Mouse (Mus musculus) heart, postnatal 0 days (tissue): Measurements from ENCODE around the gene Tshz2. TPM values are rescaled to one million over a fixed set of nuclear protein-coding genes. Genes with fewer than 3 reads are reported as not detected.

Experiments used
- ATAC-seq: fragments of 200-750 bp; cut with Nextera tagmentation; 2 replicates; pipeline ENCODE4 v1.8.0; 2017; ENCODE audit warnings: low read depth, moderate number of reproducible peaks, moderate library complexity; ENCODE audit not compliant: insufficient read depth
- DNase-seq: peaks from one replicate; pipeline ENCODE4 v3.0.0-alpha.2; 2016; ENCODE audit warnings: low spot score
- H3K27ac ChIP-seq: fragments of 300-500 bp; sonication (generic); 2 replicates; pipeline ENCODE4 v1.5.1; 2014; ENCODE audit warnings: low read depth, mild to moderate bottlenecking
- H3K27me3 ChIP-seq: fragments of 300-500 bp; sonication (generic); 2 replicates; pipeline ENCODE4 v1.6.1; 2014; ENCODE audit warnings: low read length, mixed read lengths; ENCODE audit not compliant: control insufficient read depth, insufficient read depth
- H3K36me3 ChIP-seq: fragments of 300-500 bp; sonication (generic); replicated peaks from 2 replicates; pipeline ENCODE4 v1.6.1; 2014; ENCODE audit warnings: low read length, mixed read lengths; ENCODE audit not compliant: control insufficient read depth, insufficient read depth
- H3K4me1 ChIP-seq: fragments of 300-500 bp; sonication (generic); 2 replicates; pipeline ENCODE4 v1.6.1; 2014; ENCODE audit warnings: antibody characterized with exemption; ENCODE audit not compliant: control insufficient read depth, insufficient read depth
- H3K4me2 ChIP-seq: fragments of 300-500 bp; sonication (generic); 2 replicates; pipeline ENCODE4 v1.6.1; 2014; ENCODE audit warnings: low read depth, mild to moderate bottlenecking, low read length, moderate library complexity
- H3K4me3 ChIP-seq: fragments of 300-500 bp; sonication (generic); 2 replicates; pipeline ENCODE4 v1.5.1; 2014; ENCODE audit warnings: low read depth, low read length
- H3K9ac ChIP-seq: fragments of 300-500 bp; sonication (generic); replicated peaks from 2 replicates; pipeline ENCODE4 v1.6.1; 2014; ENCODE audit warnings: low read depth, low read length, mixed read lengths
- H3K9me3 ChIP-seq: fragments of 300-500 bp; sonication (generic); replicated peaks from 2 replicates; pipeline ENCODE4 v1.6.1; 2016; ENCODE audit warnings: low read length; ENCODE audit not compliant: control insufficient read depth
- CTCF ChIP-seq: IDR thresholded peaks from 2 replicates; pipeline ENCODE4 v1.5.1; 2016; ENCODE audit warnings: antibody characterized with exemption, control low read depth, low read depth
- EP300 ChIP-seq: IDR thresholded peaks from 2 replicates; pipeline ENCODE4 v1.6.1; 2016; ENCODE audit warnings: antibody characterized with exemption, low read depth
- WGBS: fragments of 180-500 bp; shearing (Covaris S2); extraction: QIAGEN DNeasy Blood & Tissue Kit; methylation state at CpG from one replicate; pipeline ENCODE4 v1.1.7; 2014; 5-methylcytosine and 5-hydroxymethylcytosine counted together
- polyA plus RNA-seq: library from polyadenylated mRNA; unstranded; fragments of >200 nt; fragmentation: Nextera tagmentation; extraction: Ambion mirVana; gene quantifications from 2 replicates; pipeline ENCODE4 v1.2.1, GENCODE M21; 2015
- total RNA-seq: library from RNA; depleted of rRNA; stranded (reverse); fragments of >200 nt; gene quantifications from 2 replicates; pipeline ENCODE4 v1.2.3, GENCODE M21; 2014; ENCODE audit warnings: low replicate concordance

The Tshz2 gene
- total and polyA plus RNA-seq, 2 experiments from 2014 or later, result 2.8 to 7.8 TPM

GRCm38 (mm10) chr2:170006829-170007228 is 374.0 kb downstream of the Tshz2 start:
- H3K27ac ChIP-seq, result no peak overlapping the region
- ATAC-seq (no peak), DNase-seq (no peak)
- no peaks in the 10 kb centered on the region for H3K4me1 ChIP-seq
- H3K36me3 ChIP-seq, result no peaks in the 10 kb centered on the region
- H3K9ac ChIP-seq, result no peak overlapping the region
- TF ChIP-seq CTCF, result no peak
- no peak for TF ChIP-seq EP300
- no peaks in the 10 kb centered on the region for H3K27me3 ChIP-seq
- H3K9me3 ChIP-seq, result no peaks in the 10 kb centered on the region
- H3K4me3 ChIP-seq, result no peak overlapping the region
- 75% methylated on average over 8 of the region's 8 CpGs for WGBS
- H3K4me2 ChIP-seq, result no peak overlapping the region

GRCm38 (mm10) chr2:170007426-170007958 is 374.7 kb downstream of the Tshz2 start:
- Histone ChIP-seq H3K9me3 (no peaks in the 10 kb centered on the region), H3K27me3 (no peaks in the 10 kb centered on the region), H3K27ac (no peak overlapping the region), H3K36me3 (no peaks in the 10 kb centered on the region), H3K4me3 (no peak overlapping the region), H3K9ac (no peak overlapping the region), H3K4me1 (no peaks in the 10 kb centered on the region), H3K4me2 (no peak overlapping the region)
- 77% methylated on average over 6 of the region's 6 CpGs for WGBS
- DNase-seq (no peak), ATAC-seq (no peak)
- no peak for TF ChIP-seq CTCF
- TF ChIP-seq EP300, result no peak

GRCm38 (mm10) chr2:170009729-170010128 is 376.9 kb downstream of the Tshz2 start:
- 73% methylated on average over 11 of the region's 11 CpGs for WGBS
- Histone ChIP-seq H3K9me3 (no peaks in the 10 kb centered on the region), H3K27ac (no peak overlapping the region), H3K36me3 (no peaks in the 10 kb centered on the region), H3K4me3 (no peak overlapping the region), H3K4me2 (no peak overlapping the region), H3K4me1 (no peaks in the 10 kb centered on the region), H3K27me3 (no peaks in the 10 kb centered on the region), H3K9ac (no peak overlapping the region)
- no peak for ATAC-seq
- DNase-seq, result no peak
- TF ChIP-seq EP300 (no peak), CTCF (no peak)

DNA sequence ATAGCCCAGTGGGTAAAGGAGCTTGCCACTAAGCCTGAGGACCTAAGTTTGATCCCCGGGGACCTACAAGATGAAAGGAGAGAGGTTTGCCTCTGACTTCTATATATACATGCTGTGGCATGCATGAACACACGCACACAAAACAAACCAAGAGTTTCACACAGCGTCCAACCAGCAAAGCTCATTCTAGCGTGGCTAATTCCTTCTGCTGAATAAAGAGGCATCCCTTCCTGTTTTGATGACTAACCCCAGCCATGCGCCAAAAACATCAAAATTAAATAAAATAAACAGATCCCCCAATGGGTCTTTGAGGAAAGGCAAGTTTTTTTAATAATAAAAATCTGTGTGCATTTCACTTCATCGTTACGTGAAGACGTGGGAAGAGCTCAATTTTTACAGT is 379.0 kb downstream of the Tshz2 start:
- ATAC-seq (no peak), DNase-seq (no peak)
- no peaks in the 10 kb centered on the region for H3K36me3 ChIP-seq
- no peaks in the 10 kb centered on the region for H3K4me1 ChIP-seq
- TF ChIP-seq CTCF (no peak), EP300 (no peak)
- H3K4me2 ChIP-seq, result no peak overlapping the region
- H3K27ac ChIP-seq, result no peak overlapping the region
- H3K4me3 ChIP-seq, result no peak overlapping the region
- no peaks in the 10 kb centered on the region for H3K9me3 ChIP-seq
- 77% methylated on average over 8 of the region's 8 CpGs for WGBS
- H3K27me3 ChIP-seq, result no peaks in the 10 kb centered on the region
- H3K9ac ChIP-seq, result no peak overlapping the region

GRCm38 (mm10) chr2:170017302-170017701 is 384.5 kb downstream of the Tshz2 start:
- TF ChIP-seq EP300, result no peak
- no peak for TF ChIP-seq CTCF
- Histone ChIP-seq H3K36me3 (no peaks in the 10 kb centered on the region), H3K27me3 (no peaks in the 10 kb centered on the region), H3K9ac (no peak overlapping the region), H3K4me1 (no peaks in the 10 kb centered on the region), H3K4me3 (no peak overlapping the region), H3K4me2 (no peak overlapping the region), H3K9me3 (no peaks in the 10 kb centered on the region), H3K27ac (no peak overlapping the region)
- 59% methylated on average over 5 of the region's 6 CpGs for WGBS
- ATAC-seq (no peak), DNase-seq (no peak)

DNA sequence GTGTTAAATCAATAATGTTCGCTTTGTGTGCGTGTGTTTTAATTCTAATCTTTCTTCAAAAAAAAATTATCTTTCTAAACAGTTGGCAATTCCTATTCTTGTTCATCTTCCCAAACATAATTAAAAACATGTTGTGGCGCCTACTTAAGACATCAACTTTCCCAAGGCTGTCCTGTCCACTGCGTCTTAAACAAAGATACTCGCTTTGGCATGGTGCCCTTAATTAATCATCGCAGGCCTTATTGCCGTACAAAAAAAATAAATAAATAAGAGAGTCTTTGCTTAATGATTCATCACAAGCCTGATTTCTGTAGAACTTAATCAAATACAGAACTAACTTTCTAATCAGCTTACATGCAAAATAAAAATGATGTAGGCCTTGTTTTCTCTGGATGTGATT is 385.1 kb downstream of the Tshz2 start:
- Histone ChIP-seq H3K36me3 (no peaks in the 10 kb centered on the region), H3K27ac (no peak overlapping the region), H3K9me3 (no peaks in the 10 kb centered on the region), H3K4me3 (no peak overlapping the region), H3K4me1 (no peaks in the 10 kb centered on the region), H3K4me2 (no peak overlapping the region), H3K27me3 (no peaks in the 10 kb centered on the region), H3K9ac (no peak overlapping the region)
- no peak for DNase-seq
- TF ChIP-seq EP300 (no peak), CTCF (no peak)
- no peak for ATAC-seq
- 84% methylated on average over 7 of the region's 7 CpGs for WGBS
